Mouse (Mus musculus) testis, adult 2 months (tissue): ENCODE data around the gene Tmem91.

Experiments used
- CTCF ChIP-seq: fragments of 200-500 bp; IDR thresholded peaks from 2 replicates; pipeline ENCODE4 v1.5.1; 2012; ENCODE audit warnings: low read depth, mild to moderate bottlenecking, inconsistent platforms, low read length, moderate library complexity; ENCODE audit not compliant: control insufficient read depth, insufficient read depth, insufficient replicate concordance
- POLR2A ChIP-seq: fragments of 200-500 bp; IDR thresholded peaks from 2 replicates; pipeline ENCODE4 v1.6.1; 2012; ENCODE audit warnings: low read depth, mild to moderate bottlenecking, inconsistent platforms, low read length, moderate library complexity; ENCODE audit not compliant: control insufficient read depth

- TF ChIP-seq CTCF (no peak), POLR2A (no peak)
Measured at GRCm38 (mm10) chr7:25657785-25658184, 17.2 kb downstream of the Tmem91 start.
